Mouse (Mus musculus): ENCODE results near the gene Capn5. TPM values are rescaled to one million over a fixed set of nuclear protein-coding genes. Genes with fewer than 3 reads are reported as not detected.

The Capn5 gene
- polyA plus RNA-seq, 1 experiment from 2014 or later = 16.7 TPM

DNA sequence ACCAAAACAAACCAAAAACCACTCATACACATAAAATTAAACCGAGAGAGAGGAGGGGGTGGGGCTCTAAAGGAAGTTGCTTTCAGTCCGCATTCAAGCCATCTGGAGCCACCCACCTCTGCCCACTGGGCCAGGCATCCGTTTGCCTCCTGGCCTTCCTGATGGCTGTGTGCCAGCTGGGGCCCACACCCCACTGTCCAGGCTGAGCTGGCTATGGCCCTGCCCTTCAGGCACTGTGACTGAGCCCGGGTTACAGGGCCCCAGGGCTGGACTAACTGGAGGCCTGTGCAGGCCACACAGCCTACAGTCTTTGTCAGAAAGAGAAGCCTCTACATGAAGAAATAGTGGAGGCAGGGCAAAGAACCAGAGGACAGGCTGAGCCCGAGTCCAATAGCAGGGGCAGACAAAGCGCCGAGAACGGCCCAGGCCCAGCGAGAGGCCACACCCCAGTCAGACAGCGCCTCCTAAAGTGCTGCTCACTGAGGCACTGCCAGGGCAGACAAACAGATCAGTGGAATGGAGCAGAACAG, 13.0 kb downstream of the Capn5 start:
- no peak overlapping the region for H3K4me3 ChIP-seq (replicated peaks; ENCODE audit: low read length)
- H3K9me3 ChIP-seq (ENCODE audit: control insufficient read depth, low read length) = no peaks in the 10 kb centered on the region
- whole genome bisulfite sequencing = 51% methylated on average over 10 of the region's 10 CpGs
- no peaks in the 10 kb centered on the region for H3K36me3 ChIP-seq (replicated peaks; ENCODE audit: control insufficient read depth, insufficient read depth)
- peaks cover 17% of the 10 kb centered on the region for H3K4me1 ChIP-seq (replicated peaks; ENCODE audit: control insufficient read depth, insufficient read depth, low read length)
- no peaks in the 10 kb centered on the region for H3K27me3 ChIP-seq (ENCODE audit: control insufficient read depth, insufficient read depth, low read length)
- ATAC-seq (ENCODE audit: low FRiP score) (peak; percentile 51; the same call in 1 of the 2 replicates), DNase-seq (ENCODE audit: low spot score) (no peak)
- no peak overlapping the region for H3K4me2 ChIP-seq (replicated peaks)
- H3K9ac ChIP-seq = no peak overlapping the region
- no peak overlapping the region for H3K27ac ChIP-seq

DNA sequence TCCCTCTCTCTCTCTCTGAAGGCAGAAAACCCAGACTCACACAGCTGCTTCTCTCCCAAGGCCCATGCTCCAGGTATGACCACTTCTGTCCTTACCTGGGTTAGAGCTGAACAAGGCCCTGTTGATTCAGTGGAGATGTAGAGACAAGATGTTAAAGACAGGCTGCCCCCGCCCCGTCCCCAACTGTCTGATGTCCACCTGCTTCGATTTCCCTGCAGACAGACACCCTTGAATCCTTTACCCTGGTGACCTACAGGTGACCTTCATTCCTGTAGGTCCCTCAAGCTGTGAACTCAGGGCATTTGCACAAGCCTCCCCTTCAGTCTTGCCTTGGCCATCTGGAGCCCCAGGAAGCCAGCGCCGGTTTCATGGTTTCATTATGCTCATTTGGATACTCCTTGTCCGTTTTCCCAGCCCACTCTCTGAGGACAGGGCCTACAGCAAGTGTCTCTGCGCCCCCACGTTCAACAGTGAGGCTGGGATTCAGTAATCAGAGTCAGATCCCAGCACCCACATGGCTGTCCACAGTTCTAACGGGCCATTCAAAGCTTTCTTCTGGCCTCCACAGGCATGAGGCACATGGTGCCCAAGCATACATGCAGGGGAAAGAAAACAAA, 13.6 kb downstream of the Capn5 start:
- Histone ChIP-seq H3K4me3 (replicated peaks; ENCODE audit: low read length) (no peak overlapping the region), H3K4me1 (replicated peaks; ENCODE audit: control insufficient read depth, insufficient read depth, low read length) (peaks cover 18% of the 10 kb centered on the region), H3K36me3 (replicated peaks; ENCODE audit: control insufficient read depth, insufficient read depth) (no peaks in the 10 kb centered on the region), H3K4me2 (replicated peaks) (no peak overlapping the region), H3K27ac (no peak overlapping the region), H3K9me3 (ENCODE audit: control insufficient read depth, low read length) (no peaks in the 10 kb centered on the region), H3K9ac (no peak overlapping the region), H3K27me3 (ENCODE audit: control insufficient read depth, insufficient read depth, low read length) (no peaks in the 10 kb centered on the region)
- DNase-seq (ENCODE audit: low spot score) (no peak), ATAC-seq (ENCODE audit: low FRiP score) (no peak)
- 73% methylated on average over 9 of the region's 9 CpGs for WGBS

DNA sequence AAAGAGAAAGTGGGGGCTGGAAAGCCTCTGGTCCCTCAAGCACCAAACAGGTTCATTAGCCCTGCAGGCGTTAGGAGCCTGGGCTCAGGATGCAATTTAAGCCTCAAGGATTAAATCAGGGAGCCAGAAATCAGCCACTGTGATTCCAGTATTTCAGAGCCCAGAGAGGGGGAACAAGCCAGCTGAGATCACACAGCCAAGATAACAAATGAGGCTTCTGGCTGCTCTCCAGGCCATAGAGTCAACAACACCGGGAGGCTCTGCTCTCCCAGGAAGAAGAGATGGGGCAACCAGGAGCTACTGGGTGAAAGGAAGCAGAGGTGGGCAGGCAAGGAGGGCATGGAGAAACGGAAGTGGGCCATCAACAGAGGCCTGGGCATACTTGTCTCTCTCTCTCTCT, 14.4 kb downstream of the Capn5 start:
- Histone ChIP-seq H3K36me3 (replicated peaks; ENCODE audit: control insufficient read depth, insufficient read depth) (no peaks in the 10 kb centered on the region), H3K4me1 (replicated peaks; ENCODE audit: control insufficient read depth, insufficient read depth, low read length) (peaks cover 18% of the 10 kb centered on the region), H3K27me3 (ENCODE audit: control insufficient read depth, insufficient read depth, low read length) (no peaks in the 10 kb centered on the region), H3K27ac (no peak overlapping the region), H3K9me3 (ENCODE audit: control insufficient read depth, low read length) (no peaks in the 10 kb centered on the region), H3K4me3 (replicated peaks; ENCODE audit: low read length) (no peak overlapping the region), H3K9ac (no peak overlapping the region), H3K4me2 (replicated peaks) (no peak overlapping the region)
- 60% methylated on average over 3 of the region's 3 CpGs for WGBS
- DNase-seq (ENCODE audit: low spot score) = no peak
- no peak for ATAC-seq (ENCODE audit: low FRiP score)

DNA sequence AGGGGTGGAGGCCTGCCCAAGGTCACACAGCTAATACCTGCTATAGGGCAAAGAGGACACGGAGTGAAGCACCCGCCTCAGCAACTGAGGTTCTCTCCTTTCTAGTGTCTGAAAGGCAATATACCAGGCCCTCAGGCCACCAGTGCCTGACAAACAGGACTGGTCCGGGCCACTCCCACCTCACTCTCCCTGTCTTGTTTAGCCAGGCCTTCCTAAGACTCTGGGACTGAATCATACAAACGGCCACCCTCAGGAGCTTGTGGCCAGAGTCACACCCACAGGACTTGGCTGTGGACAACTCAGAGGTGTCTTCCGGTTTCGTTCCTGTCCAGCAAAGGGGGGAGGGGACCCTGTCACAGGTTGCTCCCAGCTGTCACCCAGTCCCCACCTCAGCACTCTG, 15.8 kb downstream of the Capn5 start:
- no peak overlapping the region for H3K9ac ChIP-seq
- H3K27ac ChIP-seq = no peak overlapping the region
- no peaks in the 10 kb centered on the region for H3K36me3 ChIP-seq (replicated peaks; ENCODE audit: control insufficient read depth, insufficient read depth)
- ATAC-seq (ENCODE audit: low FRiP score) (no peak), DNase-seq (ENCODE audit: low spot score) (no peak)
- no peak overlapping the region for H3K4me3 ChIP-seq (replicated peaks; ENCODE audit: low read length)
- 86% methylated on average over 6 of the region's 6 CpGs for WGBS
- no peaks in the 10 kb centered on the region for H3K27me3 ChIP-seq (ENCODE audit: control insufficient read depth, insufficient read depth, low read length)
- peaks cover 28% of the 10 kb centered on the region for H3K4me1 ChIP-seq (replicated peaks; ENCODE audit: control insufficient read depth, insufficient read depth, low read length)
- no peak overlapping the region for H3K4me2 ChIP-seq (replicated peaks)
- H3K9me3 ChIP-seq (ENCODE audit: control insufficient read depth, low read length) = no peaks in the 10 kb centered on the region

DNA sequence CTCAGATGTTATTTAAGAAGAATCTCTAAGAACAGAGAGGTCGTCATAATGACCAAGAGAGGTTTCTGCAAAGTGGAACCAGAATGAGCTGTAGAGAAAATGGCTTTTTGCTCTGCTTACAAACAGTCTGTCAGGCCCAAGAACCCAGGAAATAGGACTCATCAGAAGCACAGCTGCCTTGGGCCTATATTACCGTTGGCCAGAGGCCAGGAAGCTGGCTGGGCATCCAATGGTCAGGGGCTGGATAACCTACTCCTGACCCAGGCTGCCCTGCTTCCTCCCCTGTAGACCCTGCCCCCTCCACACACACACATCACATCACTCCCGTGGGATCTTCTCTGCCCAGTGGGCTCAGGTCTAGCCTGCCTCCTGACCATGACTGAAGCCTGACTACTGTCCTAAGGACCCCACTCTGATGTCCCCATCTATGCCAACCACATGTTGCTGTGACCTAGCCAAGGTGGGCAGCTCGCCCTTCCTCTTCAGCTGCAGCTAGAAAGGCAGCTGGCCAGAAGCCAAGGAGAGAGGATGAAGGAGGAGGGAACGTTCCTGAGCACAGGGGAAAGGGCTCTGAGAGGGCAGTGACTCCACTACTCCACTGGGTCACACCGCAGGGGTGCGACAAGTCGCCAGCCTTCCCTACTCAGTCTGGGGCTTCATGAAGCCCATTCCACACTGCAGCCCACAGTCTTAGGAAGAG, 17.9 kb downstream of the Capn5 start:
- peaks cover 34% of the 10 kb centered on the region for H3K4me1 ChIP-seq (replicated peaks; ENCODE audit: control insufficient read depth, insufficient read depth, low read length)
- no peak for ATAC-seq (ENCODE audit: low FRiP score)
- no peak overlapping the region for H3K9ac ChIP-seq

DNA sequence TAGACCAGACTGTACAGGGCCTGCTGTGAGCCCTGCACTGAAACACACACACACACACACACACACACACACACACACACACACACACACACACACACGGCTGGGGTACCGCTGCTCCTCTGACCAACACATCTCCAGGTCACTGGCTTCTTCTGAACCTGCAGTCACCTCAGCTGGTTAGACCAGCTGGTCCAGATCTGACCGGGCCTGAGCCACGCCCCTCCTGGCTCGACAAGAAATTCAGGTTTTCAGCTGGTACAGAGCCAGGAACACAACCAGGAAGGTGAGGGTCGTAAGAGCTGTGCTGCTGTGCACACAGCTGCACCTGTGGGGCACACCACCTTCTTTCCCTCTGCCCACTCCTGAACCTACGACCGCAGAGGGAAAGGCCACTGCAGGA, 19.6 kb downstream of the Capn5 start:
- no peaks in the 10 kb centered on the region for H3K27me3 ChIP-seq (ENCODE audit: control insufficient read depth, insufficient read depth, low read length)
- H3K9me3 ChIP-seq (ENCODE audit: control insufficient read depth, low read length) = no peaks in the 10 kb centered on the region
- H3K4me1 ChIP-seq (replicated peaks; ENCODE audit: control insufficient read depth, insufficient read depth, low read length) = peaks cover 29% of the 10 kb centered on the region
- no peak overlapping the region for H3K9ac ChIP-seq
- no peaks in the 10 kb centered on the region for H3K36me3 ChIP-seq (replicated peaks; ENCODE audit: control insufficient read depth, insufficient read depth)
- no peak overlapping the region for H3K4me2 ChIP-seq (replicated peaks)
- H3K27ac ChIP-seq = no peak overlapping the region
- 67% methylated on average over 7 of the region's 8 CpGs for WGBS
- ATAC-seq (ENCODE audit: low FRiP score) (no peak), DNase-seq (ENCODE audit: low spot score) (no peak)
- H3K4me3 ChIP-seq (replicated peaks; ENCODE audit: low read length) = no peak overlapping the region

More for the DNA sequence above, 17.9 kb downstream of the Capn5 start:
- no peak overlapping the region for H3K4me2 ChIP-seq (replicated peaks)
- no peak overlapping the region for H3K4me3 ChIP-seq (replicated peaks; ENCODE audit: low read length)
- no peaks in the 10 kb centered on the region for H3K9me3 ChIP-seq (ENCODE audit: control insufficient read depth, low read length)
- DNase-seq (ENCODE audit: low spot score) = no peak
- H3K36me3 ChIP-seq (replicated peaks; ENCODE audit: control insufficient read depth, insufficient read depth) = no peaks in the 10 kb centered on the region
- 46% methylated on average over 8 of the region's 8 CpGs for WGBS
- H3K27me3 ChIP-seq (ENCODE audit: control insufficient read depth, insufficient read depth, low read length) = no peaks in the 10 kb centered on the region
- no peak overlapping the region for H3K27ac ChIP-seq

DNA sequence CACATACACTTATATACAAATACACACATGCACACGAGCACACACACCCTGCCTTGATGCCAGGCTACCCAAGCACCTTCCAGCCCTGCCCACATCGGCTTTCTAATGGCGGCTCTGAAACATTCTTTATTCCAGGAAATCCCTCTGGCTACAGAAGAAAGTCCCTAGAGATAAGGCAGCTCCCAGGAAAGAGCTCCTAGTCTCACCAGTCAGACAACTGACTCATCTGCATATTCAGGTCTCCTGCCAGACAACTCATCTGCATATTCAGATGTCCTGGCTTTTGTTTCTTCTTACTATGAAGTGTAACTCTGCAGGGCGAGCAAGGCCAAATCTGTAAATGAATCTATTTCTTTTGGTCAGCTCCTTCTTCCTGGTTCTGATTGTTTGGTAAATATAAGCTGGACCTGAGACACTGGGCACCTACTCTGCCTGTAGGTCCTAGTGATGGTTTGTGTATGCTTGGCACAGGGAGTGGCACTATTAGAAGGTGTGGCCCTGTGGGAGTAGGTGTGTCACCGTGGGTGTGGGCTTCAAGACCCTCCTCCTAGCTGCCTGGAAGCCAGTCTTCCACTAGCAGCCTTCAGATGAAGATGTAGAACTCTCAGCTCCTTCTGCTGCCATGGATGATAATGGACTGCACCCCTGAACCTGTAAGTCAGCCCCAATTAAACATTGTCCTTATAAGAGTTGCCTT, 20.3 kb downstream of the Capn5 start:
- no peak overlapping the region for H3K4me2 ChIP-seq (replicated peaks)
- no peak overlapping the region for H3K27ac ChIP-seq
- H3K27me3 ChIP-seq (ENCODE audit: control insufficient read depth, insufficient read depth, low read length) = no peaks in the 10 kb centered on the region
- H3K36me3 ChIP-seq (replicated peaks; ENCODE audit: control insufficient read depth, insufficient read depth) = no peaks in the 10 kb centered on the region
- ATAC-seq (ENCODE audit: low FRiP score) (no peak), DNase-seq (ENCODE audit: low spot score) (no peak)
- no peak overlapping the region for H3K4me3 ChIP-seq (replicated peaks; ENCODE audit: low read length)
- H3K9me3 ChIP-seq (ENCODE audit: control insufficient read depth, low read length) = no peaks in the 10 kb centered on the region
- no peak overlapping the region for H3K9ac ChIP-seq
- 44% methylated on average over 5 of the region's 5 CpGs for WGBS
- H3K4me1 ChIP-seq (replicated peaks; ENCODE audit: control insufficient read depth, insufficient read depth, low read length) = peaks cover 29% of the 10 kb centered on the region

DNA sequence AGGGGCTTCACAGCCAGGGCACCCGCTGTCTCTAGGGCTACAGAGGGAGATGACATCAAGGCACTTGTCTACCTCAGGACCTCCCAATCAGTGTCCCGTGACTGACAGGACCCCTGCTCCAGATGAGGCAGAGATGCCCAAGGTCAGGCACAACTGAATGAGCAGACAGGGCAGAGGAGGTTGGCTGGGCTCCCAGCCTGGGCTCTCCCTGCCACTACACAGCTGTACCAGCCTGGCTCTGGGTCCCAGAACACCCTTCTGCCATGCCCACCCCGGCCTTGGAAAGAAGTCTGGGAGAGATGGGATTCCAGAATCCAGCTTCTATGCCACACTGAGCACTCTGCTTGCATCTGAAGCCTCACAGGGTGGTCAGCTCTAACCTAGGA, 21.8 kb downstream of the Capn5 start:
- WGBS = 51% methylated on average over 3 of the region's 3 CpGs

DNA sequence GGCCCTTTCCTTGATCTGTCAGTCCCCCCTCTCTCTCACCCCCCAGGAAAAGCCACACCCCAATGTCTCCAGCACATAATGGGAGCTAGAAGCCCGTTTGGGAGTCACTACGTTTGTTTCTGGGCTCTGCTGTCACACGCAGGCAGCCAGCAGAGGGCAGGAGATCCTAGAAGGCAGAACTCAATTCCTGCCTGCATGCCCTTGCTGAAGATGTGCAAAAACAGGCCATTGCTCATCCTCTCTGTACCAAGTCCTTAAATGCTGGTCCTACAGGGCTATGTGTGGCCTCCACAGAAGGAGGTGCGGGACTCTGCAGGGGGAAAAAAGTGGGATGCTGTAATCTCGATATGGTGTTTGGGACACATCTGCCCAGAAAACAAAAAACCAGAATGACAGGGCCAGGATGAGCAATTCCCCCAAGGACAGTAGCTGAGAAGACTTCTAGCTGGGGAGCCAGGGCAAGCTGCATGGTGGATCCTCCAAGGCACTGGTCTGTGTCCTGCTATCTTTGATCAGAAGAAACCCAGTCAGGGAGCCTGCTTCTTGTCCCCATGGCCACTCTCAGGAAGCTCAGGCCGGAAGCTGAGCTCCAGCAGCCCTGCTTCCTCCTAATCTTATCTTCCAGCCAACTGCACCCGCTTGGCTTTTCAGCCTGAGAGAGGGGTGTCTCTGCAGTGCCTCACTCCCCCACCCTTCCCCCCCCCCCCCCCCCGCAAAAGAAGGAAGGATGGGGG, 22.4 kb downstream of the Capn5 start:
- H3K27ac ChIP-seq = no peak overlapping the region
- peak; percentile 73 for DNase-seq (ENCODE audit: low spot score)
- ATAC-seq (ENCODE audit: low FRiP score) = peak; percentile 19; the same call in 1 of the 2 replicates
- H3K4me1 ChIP-seq (replicated peaks; ENCODE audit: control insufficient read depth, insufficient read depth, low read length) = peaks cover 27% of the 10 kb centered on the region
- H3K4me3 ChIP-seq (replicated peaks; ENCODE audit: low read length) = no peak overlapping the region
- no peaks in the 10 kb centered on the region for H3K36me3 ChIP-seq (replicated peaks; ENCODE audit: control insufficient read depth, insufficient read depth)
- H3K27me3 ChIP-seq (ENCODE audit: control insufficient read depth, insufficient read depth, low read length) = no peaks in the 10 kb centered on the region
- 34% methylated on average over 7 of the region's 8 CpGs for WGBS
- peak overlapping the region; percentile 2; the same call in 1 of the 2 replicates for H3K9ac ChIP-seq
- H3K9me3 ChIP-seq (ENCODE audit: control insufficient read depth, low read length) = no peaks in the 10 kb centered on the region
- no peak overlapping the region for H3K4me2 ChIP-seq (replicated peaks)

More for the DNA sequence above, 21.8 kb downstream of the Capn5 start:
- H3K27me3 ChIP-seq (ENCODE audit: control insufficient read depth, insufficient read depth, low read length) = no peaks in the 10 kb centered on the region
- H3K4me3 ChIP-seq (replicated peaks; ENCODE audit: low read length) = no peak overlapping the region
- H3K4me2 ChIP-seq (replicated peaks) = no peak overlapping the region
- no peak for DNase-seq (ENCODE audit: low spot score)
- H3K4me1 ChIP-seq (replicated peaks; ENCODE audit: control insufficient read depth, insufficient read depth, low read length) = peaks cover 29% of the 10 kb centered on the region
- no peak for ATAC-seq (ENCODE audit: low FRiP score)
- H3K9me3 ChIP-seq (ENCODE audit: control insufficient read depth, low read length) = no peaks in the 10 kb centered on the region
- no peak overlapping the region for H3K27ac ChIP-seq
- H3K9ac ChIP-seq = no peak overlapping the region
- no peaks in the 10 kb centered on the region for H3K36me3 ChIP-seq (replicated peaks; ENCODE audit: control insufficient read depth, insufficient read depth)

Measured in hindbrain, embryonic 14.5 days (tissue).